Mouse (Mus musculus) liver, embryonic 11.5 days (tissue): ENCODE measurements around the gene Prima1. TPM values are rescaled to one million over a fixed set of nuclear protein-coding genes. Genes with fewer than 3 reads are reported as not detected.

Experiments
- ATAC-seq: fragments of 200-750 bp; cut with Nextera tagmentation; replicated peaks from 2 replicates; pipeline ENCODE4 v1.8.0; 2017; ENCODE audit warnings: moderate number of reproducible peaks, mild to moderate bottlenecking, moderate TSS enrichment, moderate library complexity; ENCODE audit not compliant: low FRiP score
- DNase-seq: peaks from one replicate; pipeline ENCODE4 v3.0.0-alpha.2; 2017; ENCODE audit warnings: low spot score
- H3K27ac ChIP-seq: fragments of 300-500 bp; sonication (generic); 2 replicates; pipeline ENCODE4 v1.5.1; 2014; ENCODE audit warnings: mild to moderate bottlenecking, low read depth, low read length, control low read depth
- H3K27me3 ChIP-seq: fragments of 300-500 bp; sonication (generic); replicated peaks from 2 replicates; pipeline ENCODE4 v1.6.1; 2014; ENCODE audit warnings: low read length, mixed read lengths; ENCODE audit not compliant: control insufficient read depth, insufficient read depth
- H3K36me3 ChIP-seq: fragments of 300-500 bp; sonication (generic); 2 replicates; pipeline ENCODE4 v1.6.1; 2014; ENCODE audit warnings: mild to moderate bottlenecking, low read length, moderate library complexity, mixed read lengths; ENCODE audit not compliant: control insufficient read depth, insufficient read depth
- H3K4me1 ChIP-seq: fragments of 300-500 bp; sonication (generic); replicated peaks from 2 replicates; pipeline ENCODE4 v1.6.1; 2014; ENCODE audit warnings: low read length, mixed read lengths; ENCODE audit not compliant: control insufficient read depth, insufficient read depth
- H3K4me2 ChIP-seq: fragments of 300-500 bp; sonication (generic); 2 replicates; pipeline ENCODE4 v1.6.1; 2014; ENCODE audit warnings: mild to moderate bottlenecking, control low read depth, moderate library complexity
- H3K4me3 ChIP-seq: fragments of 300-500 bp; sonication (generic); 2 replicates; pipeline ENCODE4 v1.5.1; 2014; ENCODE audit warnings: low read depth, low read length, control low read depth
- H3K9ac ChIP-seq: fragments of 300-500 bp; sonication (generic); 2 replicates; pipeline ENCODE4 v1.6.1; 2014; ENCODE audit warnings: low read depth, low read length, control low read depth
- H3K9me3 ChIP-seq: fragments of 300-500 bp; sonication (generic); 2 replicates; pipeline ENCODE4 v1.6.1; 2016; ENCODE audit warnings: low read length, inconsistent platforms, mixed read lengths; ENCODE audit not compliant: control insufficient read depth
- WGBS: fragments of 180-500 bp; shearing (Covaris S2); extraction: QIAGEN DNeasy Blood & Tissue Kit; methylation state at CpG from one replicate; pipeline ENCODE4 v1.1.7; 2014; 5-methylcytosine and 5-hydroxymethylcytosine counted together
- polyA plus RNA-seq: library from polyadenylated mRNA; unstranded; fragments of >200 nt; fragmentation: Nextera tagmentation; extraction: Ambion mirVana; gene quantifications from 2 replicates; pipeline ENCODE4 v1.2.1, GENCODE M21; 2014

The Prima1 gene
- polyA plus RNA-seq, 1 experiment from 2014 or later = 0.32 TPM

DNA sequence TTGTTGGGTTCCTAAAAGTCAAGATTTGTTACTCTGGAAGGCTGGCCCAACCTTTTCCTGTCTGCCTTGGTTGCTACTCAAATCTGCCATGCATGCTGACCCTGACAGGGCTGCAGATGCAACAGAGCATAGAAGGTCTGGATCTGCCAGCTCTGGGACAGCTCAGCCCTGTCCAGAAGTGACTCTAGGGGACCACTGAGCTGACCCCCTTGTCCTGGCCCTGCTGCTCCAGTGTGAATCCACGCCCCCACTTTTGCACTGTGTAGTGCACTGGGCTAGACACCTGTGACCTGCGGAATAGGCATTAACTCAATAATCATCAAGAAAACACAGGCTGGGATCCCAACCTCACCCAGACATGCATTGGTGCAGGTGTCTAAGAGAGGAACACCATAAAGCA is 27.2 kb downstream of the Prima1 start:
- H3K27me3 ChIP-seq = no peaks in the 10 kb centered on the region
- H3K4me2 ChIP-seq = no peak overlapping the region
- DNase-seq (no peak), ATAC-seq (no peak)
- no peaks in the 10 kb centered on the region for H3K9me3 ChIP-seq
- WGBS = 89% methylated on average over 2 of the region's 2 CpGs
- H3K9ac ChIP-seq = no peak overlapping the region
- H3K4me1 ChIP-seq = no peaks in the 10 kb centered on the region
- no peak overlapping the region for H3K27ac ChIP-seq
- H3K36me3 ChIP-seq = no peaks in the 10 kb centered on the region
- no peak overlapping the region for H3K4me3 ChIP-seq

DNA sequence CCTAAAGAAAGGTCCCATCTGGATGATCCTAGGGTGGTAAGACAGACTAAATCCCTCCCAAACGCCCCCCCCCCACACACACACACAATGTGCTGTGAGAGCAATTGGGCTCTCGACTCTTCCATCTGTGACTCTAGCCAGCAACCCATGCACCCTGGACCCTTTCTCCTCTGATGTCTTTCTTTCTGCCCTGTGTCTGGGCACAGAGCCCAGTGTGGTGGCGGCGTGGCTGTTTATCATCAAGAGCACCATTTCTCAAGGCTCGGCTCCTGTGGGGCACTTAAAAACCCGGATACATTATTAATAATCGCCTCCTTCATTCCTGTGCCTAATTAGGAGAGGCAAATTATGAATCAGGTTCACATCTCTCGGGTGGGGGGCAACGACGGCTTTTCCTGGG is 27.7 kb downstream of the Prima1 start:
- no peak for DNase-seq
- WGBS = 60% methylated on average over 10 of the region's 10 CpGs
- H3K27me3 ChIP-seq = no peaks in the 10 kb centered on the region
- H3K4me3 ChIP-seq = no peak overlapping the region
- H3K4me2 ChIP-seq = no peak overlapping the region
- no peaks in the 10 kb centered on the region for H3K36me3 ChIP-seq
- no peak overlapping the region for H3K27ac ChIP-seq
- no peak for ATAC-seq
- no peak overlapping the region for H3K9ac ChIP-seq
- H3K4me1 ChIP-seq = no peaks in the 10 kb centered on the region
- H3K9me3 ChIP-seq = no peaks in the 10 kb centered on the region

DNA sequence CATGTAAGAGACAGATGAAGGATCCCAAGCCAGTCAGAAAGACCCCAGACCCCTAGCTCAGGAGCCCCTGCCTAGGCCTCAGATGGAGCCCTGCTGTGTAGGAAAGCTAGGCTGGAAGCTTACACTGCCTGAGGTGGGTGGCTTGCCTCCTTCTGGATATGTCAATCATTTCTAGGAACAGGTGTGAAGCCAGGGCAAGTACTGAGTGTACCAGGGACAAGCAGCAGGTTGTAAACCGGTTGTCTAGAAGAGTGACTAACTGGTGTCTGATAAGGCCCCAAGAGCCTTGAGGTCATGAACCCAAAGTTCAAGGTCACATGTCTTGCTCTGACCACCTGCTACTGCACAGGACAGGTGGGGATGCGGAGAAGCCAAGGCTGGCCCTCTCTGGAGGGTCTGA is 28.4 kb downstream of the Prima1 start:
- Histone ChIP-seq H3K4me2 (no peak overlapping the region), H3K9ac (no peak overlapping the region), H3K4me3 (no peak overlapping the region), H3K4me1 (no peaks in the 10 kb centered on the region), H3K27me3 (no peaks in the 10 kb centered on the region), H3K36me3 (no peaks in the 10 kb centered on the region), H3K27ac (no peak overlapping the region), H3K9me3 (no peaks in the 10 kb centered on the region)
- ATAC-seq = no peak
- no peak for DNase-seq
- 80% methylated on average over 2 of the region's 2 CpGs for WGBS

DNA sequence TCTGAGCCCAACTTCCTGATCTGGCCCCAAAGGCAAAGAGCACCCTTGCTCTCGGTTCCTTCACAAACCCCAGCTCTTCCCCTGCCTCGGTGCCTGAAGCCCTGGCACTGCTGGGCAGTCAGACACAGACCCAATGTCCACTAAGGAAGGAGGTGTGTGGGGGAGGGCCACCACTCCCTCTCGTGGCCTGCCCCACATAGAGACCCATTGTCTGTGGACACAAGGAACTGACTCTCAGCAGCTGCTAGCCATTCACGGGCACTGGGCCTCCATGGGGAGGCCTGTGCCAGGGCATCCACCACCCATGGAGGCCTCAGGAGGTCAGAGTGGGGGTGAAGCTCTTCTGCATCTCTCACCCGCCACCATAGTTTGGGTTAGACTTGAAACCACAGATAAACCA is 30.9 kb downstream of the Prima1 start:
- no peak overlapping the region for H3K27ac ChIP-seq
- 64% methylated on average over 5 of the region's 5 CpGs for WGBS
- no peak overlapping the region for H3K4me3 ChIP-seq
- DNase-seq = no peak
- H3K27me3 ChIP-seq = no peaks in the 10 kb centered on the region
- no peaks in the 10 kb centered on the region for H3K9me3 ChIP-seq
- no peak overlapping the region for H3K9ac ChIP-seq
- ATAC-seq = no peak
- no peak overlapping the region for H3K4me2 ChIP-seq
- H3K4me1 ChIP-seq = no peaks in the 10 kb centered on the region
- no peaks in the 10 kb centered on the region for H3K36me3 ChIP-seq

DNA sequence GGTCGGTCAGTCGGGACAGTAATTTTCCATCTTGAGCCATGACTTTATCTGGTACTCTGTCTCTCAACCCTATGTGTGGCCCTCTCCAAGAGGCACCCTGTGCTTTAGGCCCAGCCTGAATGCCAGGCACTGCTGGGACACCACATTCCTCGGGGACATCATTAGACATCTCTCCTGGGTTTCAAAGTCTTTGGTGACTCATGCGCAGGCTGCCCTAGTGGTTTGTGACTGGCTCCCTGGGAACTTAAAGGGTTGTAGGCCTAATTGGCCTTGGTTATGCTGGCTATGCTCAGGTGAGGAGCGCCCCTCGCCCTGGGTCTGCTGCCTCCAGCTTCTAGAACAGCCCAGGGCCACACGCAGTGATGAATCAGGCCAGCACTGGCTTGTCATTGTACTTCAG is 32.4 kb downstream of the Prima1 start:
- Histone ChIP-seq H3K4me1 (no peaks in the 10 kb centered on the region), H3K9me3 (no peaks in the 10 kb centered on the region), H3K27me3 (no peaks in the 10 kb centered on the region), H3K27ac (no peak overlapping the region), H3K4me2 (no peak overlapping the region), H3K4me3 (no peak overlapping the region), H3K36me3 (no peaks in the 10 kb centered on the region), H3K9ac (no peak overlapping the region)
- DNase-seq (no peak), ATAC-seq (no peak)
- WGBS = 86% methylated on average over 7 of the region's 7 CpGs

DNA sequence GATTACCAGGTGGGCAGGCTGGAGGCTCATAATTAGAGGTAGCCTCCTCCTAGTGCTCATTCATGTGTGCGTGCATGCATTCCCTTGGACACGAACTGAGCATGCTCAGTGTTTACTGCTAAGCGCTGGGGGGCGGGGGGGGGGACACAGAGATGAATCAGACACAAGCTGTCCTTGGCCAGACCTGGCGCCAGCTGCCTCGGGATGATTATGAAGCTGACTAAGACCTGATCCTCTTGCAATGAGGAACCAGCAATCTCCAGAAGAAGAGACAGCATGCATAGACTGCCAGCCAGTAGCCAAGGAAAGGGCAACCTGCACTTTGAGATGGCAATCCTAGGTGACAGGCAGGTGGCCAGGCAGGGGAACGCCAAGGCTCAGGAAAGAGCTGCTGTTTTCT is 36.4 kb downstream of the Prima1 start:
- Histone ChIP-seq H3K27me3 (no peaks in the 10 kb centered on the region), H3K9me3 (no peaks in the 10 kb centered on the region), H3K4me2 (no peak overlapping the region), H3K9ac (no peak overlapping the region), H3K36me3 (no peaks in the 10 kb centered on the region), H3K27ac (no peak overlapping the region), H3K4me3 (no peak overlapping the region), H3K4me1 (no peaks in the 10 kb centered on the region)
- WGBS = 60% methylated on average over 7 of the region's 7 CpGs
- ATAC-seq (no peak), DNase-seq (no peak)

DNA sequence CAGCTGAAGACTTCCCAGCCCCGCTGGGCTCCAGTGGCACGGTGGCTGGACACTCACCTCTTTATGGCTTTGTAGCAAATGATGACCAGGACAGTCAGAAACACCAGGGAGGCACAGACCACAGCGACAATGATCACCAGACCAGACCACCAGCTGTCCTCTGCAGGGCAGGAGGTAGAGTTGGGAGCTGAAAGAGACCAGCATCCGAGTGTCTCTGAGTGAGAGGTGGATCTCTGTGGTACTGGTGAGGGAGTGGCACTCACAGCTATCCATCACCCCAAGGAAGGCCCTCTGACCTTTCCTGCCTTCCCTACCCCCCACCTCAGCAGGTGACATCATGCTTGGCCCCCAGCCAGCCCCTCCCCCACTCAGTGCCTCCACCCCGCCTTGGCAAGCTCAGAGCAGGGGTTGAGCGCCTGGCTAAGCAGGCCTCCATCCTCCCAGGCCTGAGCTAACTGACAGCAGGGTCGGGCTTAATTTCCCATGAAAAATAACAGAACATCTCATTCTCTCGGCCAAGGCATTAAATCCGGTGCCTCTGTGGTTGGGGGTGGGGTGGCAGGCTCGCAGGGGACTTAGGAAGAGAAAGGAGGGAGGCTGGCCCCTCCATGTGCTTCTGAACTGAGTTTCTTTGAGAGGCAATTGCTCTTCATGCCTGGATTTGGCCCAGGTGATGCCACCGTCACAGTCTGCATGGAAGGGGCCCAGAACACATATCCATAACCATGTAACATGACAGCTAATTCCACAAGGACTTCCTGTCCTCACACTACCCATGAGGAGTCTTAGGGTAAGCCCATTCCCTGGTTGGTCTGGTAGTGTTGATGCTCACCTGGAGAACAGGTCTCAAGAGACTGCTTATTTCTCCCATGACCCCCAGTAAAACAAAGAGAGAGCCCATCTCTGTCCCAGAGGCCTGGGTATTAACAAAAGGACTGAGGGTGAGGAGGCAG is 39.1 kb downstream of the Prima1 start:
- DNase-seq = no peak
- no peak overlapping the region for H3K4me3 ChIP-seq
- H3K9me3 ChIP-seq = no peaks in the 10 kb centered on the region
- H3K4me1 ChIP-seq = no peaks in the 10 kb centered on the region
- no peak overlapping the region for H3K27ac ChIP-seq
- ATAC-seq = 0 out of 2 replicates have a peak, but pooled peaks have one; percentile 18
- WGBS = 35% methylated on average over 11 of the region's 11 CpGs
- H3K9ac ChIP-seq = no peak overlapping the region
- no peaks in the 10 kb centered on the region for H3K36me3 ChIP-seq
- H3K4me2 ChIP-seq = no peak overlapping the region
- no peaks in the 10 kb centered on the region for H3K27me3 ChIP-seq

DNA sequence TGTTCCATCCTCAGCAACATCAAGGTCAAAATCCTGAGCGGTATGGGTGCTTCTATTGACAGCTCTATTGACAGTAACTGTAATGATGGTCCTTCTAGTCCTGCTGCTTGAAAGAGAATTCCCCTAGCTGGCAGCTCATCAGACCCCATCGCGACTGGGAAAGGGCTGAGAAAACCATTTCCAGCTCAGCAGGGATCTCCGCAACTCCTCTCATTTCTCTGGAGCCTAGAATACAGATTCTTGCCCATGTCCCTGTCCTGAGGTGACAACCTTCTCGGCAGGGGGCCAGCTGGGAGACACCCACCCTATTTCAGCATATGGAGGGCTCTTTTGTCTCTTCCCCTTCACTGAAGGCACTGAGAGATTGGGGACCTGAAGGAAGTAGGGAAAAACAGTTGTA is 49.0 kb downstream of the Prima1 start:
- H3K27ac ChIP-seq = no peak overlapping the region
- no peaks in the 10 kb centered on the region for H3K9me3 ChIP-seq
- 0 out of 2 replicates have a peak, but pooled peaks cover 3% of the 10 kb centered on the region for H3K27me3 ChIP-seq
- H3K4me3 ChIP-seq = no peak overlapping the region
- no peak for ATAC-seq
- DNase-seq = no peak
- no peaks in the 10 kb centered on the region for H3K36me3 ChIP-seq
- WGBS = 35% methylated on average over 5 of the region's 5 CpGs
- H3K9ac ChIP-seq = no peak overlapping the region
- no peak overlapping the region for H3K4me2 ChIP-seq
- no peaks in the 10 kb centered on the region for H3K4me1 ChIP-seq

DNA sequence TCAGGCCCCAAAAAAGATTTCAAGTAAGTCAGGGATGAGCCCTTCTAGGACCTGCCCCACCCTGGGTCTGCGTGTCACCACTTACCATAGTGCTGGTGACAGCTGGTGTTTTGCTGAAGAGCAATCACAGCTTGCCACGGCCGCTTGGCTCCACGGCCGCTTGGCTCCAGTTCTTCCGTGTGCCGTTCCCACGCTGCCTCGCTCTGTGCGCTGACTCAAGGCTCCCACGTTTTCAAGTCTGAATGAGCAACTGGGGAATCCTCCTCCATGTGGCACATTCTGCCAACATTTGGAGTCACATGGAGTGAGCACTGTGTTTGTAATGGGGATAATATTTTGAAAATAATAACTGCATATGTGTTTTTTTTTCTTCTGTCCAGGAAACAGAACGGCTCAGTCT is 52.2 kb downstream of the Prima1 start:
- Histone ChIP-seq H3K9me3 (no peaks in the 10 kb centered on the region), H3K4me1 (no peaks in the 10 kb centered on the region), H3K27ac (no peak overlapping the region), H3K4me2 (no peak overlapping the region), H3K27me3 (0 out of 2 replicates have a peak, but pooled peaks cover 3% of the 10 kb centered on the region), H3K36me3 (no peaks in the 10 kb centered on the region), H3K9ac (no peak overlapping the region), H3K4me3 (no peak overlapping the region)
- DNase-seq = no peak
- 82% methylated on average over 12 of the region's 12 CpGs for WGBS
- ATAC-seq = no peak
